Mouse (Mus musculus): ENCODE data around the gene Tmem88. TPM values are rescaled to one million over a fixed set of nuclear protein-coding genes. Genes with fewer than 3 reads are reported as not detected.
A peak's percentile ranks its signal among the peaks of the same experiment; 100 is the strongest.

Gene Tmem88
- total and polyA plus RNA-seq, 3 experiments, result 0.16 to 0.25 TPM; not detected in 1

DNA sequence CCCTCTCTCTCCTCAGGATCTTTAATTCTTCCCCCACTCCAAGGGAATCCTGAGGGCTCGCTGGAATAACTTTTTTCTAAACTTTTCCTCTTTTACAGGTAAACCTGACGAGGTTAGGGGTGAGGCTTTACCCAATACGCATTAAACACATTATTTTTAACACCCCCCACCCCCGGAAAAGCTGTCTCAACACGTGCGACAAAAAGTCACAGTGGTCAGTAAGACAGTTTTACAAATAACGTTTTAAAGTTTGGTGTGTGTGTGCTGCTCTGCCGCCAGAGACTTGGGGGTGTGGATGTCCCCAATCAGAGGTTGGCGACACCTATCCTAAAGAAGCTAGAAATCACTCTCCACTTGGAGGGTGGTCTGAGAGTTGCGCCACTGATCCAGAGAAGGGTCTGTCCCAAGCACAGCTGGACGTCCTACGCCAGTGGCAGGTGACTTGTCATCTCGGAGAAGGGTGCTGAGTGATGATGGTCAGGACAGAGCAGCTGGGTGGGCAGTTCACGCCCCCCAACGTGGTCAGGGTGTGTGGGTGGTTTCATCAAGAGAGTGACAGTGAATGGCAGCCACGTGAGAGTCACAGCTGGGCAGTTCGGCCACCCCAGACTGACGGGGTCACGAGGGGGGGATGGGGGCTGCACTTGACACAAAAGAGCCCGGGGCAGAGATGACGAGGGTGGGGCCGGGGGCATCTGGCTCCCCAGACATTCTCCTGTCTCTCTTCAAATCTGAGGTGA, 30.2 kb downstream of the Tmem88 start (continued):
- TF ChIP-seq RAD21 (IDR thresholded peaks at IDR 0.05; ENCODE audit: low read depth, low read length) (no peak), ZC3H11A (IDR thresholded peaks at IDR 0.05; ENCODE audit: low read depth, low read length) (no peak), MAZ (IDR thresholded peaks at IDR 0.05; ENCODE audit: low read depth, low read length) (no peak; the same call in 1 of the 2 replicates)

- Histone ChIP-seq H3K27me3 (replicated peaks) (no peaks in the 10 kb centered on the region), H3K4me2 (ENCODE audit: insufficient read depth, low read depth, poor library complexity, severe bottlenecking) (peak overlapping the region; percentile 96), H3K79me2 (replicated peaks; ENCODE audit: control insufficient read depth, extremely low read depth, insufficient read depth, poor library complexity, severe bottlenecking) (peaks cover 3% of the 10 kb centered on the region; the same call in 1 of the 2 replicates), H3K4me1 (ENCODE audit: control insufficient read depth in 1 of 2, insufficient read depth in 2 of 2) (peaks cover 7 to 43% of the 10 kb centered on the region in 2 experiments), H3K27ac (ENCODE audit: insufficient read depth, low read depth) (peak overlapping the region; percentile 16; the same call in 1 of the 2 replicates), H3K36me3 (replicated peaks in 1 of 2; ENCODE audit: control insufficient read depth in 1 of 2, insufficient read depth in 1 of 2, low read length in 1 of 2) (peaks cover 5 to 39% of the 10 kb centered on the region in 2 experiments), H3K4me3 (replicated peaks in 1 of 3; ENCODE audit: low read depth in 2 of 3, low read length in 2 of 3, poor library complexity in 1 of 3) (peak overlapping the region; percentile 76 to 84 (median 78)), H3K9ac (ENCODE audit: insufficient read depth, low read depth) (peak overlapping the region; percentile 100), H3K9me3 (replicated peaks; ENCODE audit: low read length) (no peaks in the 10 kb centered on the region)
- TF ChIP-seq MAX (IDR thresholded peaks at IDR 0.05; ENCODE audit: low read length) (no peak), MEF2A (IDR thresholded peaks at IDR 0.05; ENCODE audit: borderline replicate concordance, low read depth, low read length) (0 out of 2 replicates have a peak, but pooled peaks have one; percentile 8), MXI1 (IDR thresholded peaks at IDR 0.05; ENCODE audit: low read depth, low read length) (peak; percentile 20; the same call in 1 of the 2 replicates), TBP (conservative IDR thresholded peaks at IDR 0.05; ENCODE audit: low read depth, low read length) (peak; percentile 41; the same call in 1 of the 2 replicates), USF1 (IDR thresholded peaks at IDR 0.05; ENCODE audit: low read depth, low read length) (no peak), MAZ (IDR thresholded peaks at IDR 0.05; ENCODE audit: low read depth, low read length) (0 out of 2 replicates have a peak, but pooled peaks have one; percentile 21), CHD2 (IDR thresholded peaks at IDR 0.05; ENCODE audit: low read length) (peak; percentile 95), JUN (IDR thresholded peaks at IDR 0.05; ENCODE audit: insufficient read depth, low read depth, low read length) (no peak), ETS1 (conservative IDR thresholded peaks at IDR 0.05; ENCODE audit: low read depth, low read length) (peak; percentile 24; the same call in 1 of the 2 replicates), SIN3A (IDR thresholded peaks at IDR 0.05; ENCODE audit: low read length) (peak; percentile 69; the same call in 1 of the 2 replicates)
- DNase-seq (ENCODE audit: extremely low read depth), result no peak
- dilution Hi-C loops (cut with MboI; ENCODE audit: extremely low pct_ligation_motif_present, extremely low pct_unique_long_range_greater_than_20kb, low sequenced_read_pairs) (no loop called here), in situ Hi-C loops (cut with MboI; ENCODE audit: low pct_ligation_motif_present, low pct_unique_long_range_greater_than_20kb, low sequenced_read_pairs) (loop anchor here (5.0 kb wide), 2 partner anchors 35 to 100 kb away; no protein-coding TSS in a partner anchor)
These were observed 31.0 kb downstream of the Tmem88 start for GRCm38 (mm10) chr11:69366855-69367615.

Data from CH12.LX (cell line).